ENCODE assay signal across 8 mouse cellular contexts in genomic region chr19:57161010-57161660, GRCm38 (mm10).
DNase-seq lines count a peak whose midpoint lies in the region; ATAC-seq lines count a peak whose summit lies in the region.

No protein-coding gene starts in this region.

- no peak overlapping the region for H3K4me3 ChIP-seq in midbrain, embryonic 14.5 days (replicated peaks; ENCODE audit: low read depth, low read length)
- no peak overlapping the region for H3K4me3 ChIP-seq in midbrain, embryonic 13.5 days (replicated peaks)

- no peak for ATAC-seq in midbrain, embryonic 14.5 days (ENCODE audit: low FRiP score, low TSS enrichment)
- no peak for ATAC-seq in midbrain, embryonic 13.5 days
- peak; percentile 79 for ATAC-seq in granulocyte monocyte progenitor cell, adult 5-6 weeks (replicated peaks; ENCODE audit: poor library complexity, severe bottlenecking)

- no peak overlapping the region for H3K9ac ChIP-seq in midbrain, embryonic 14.5 days (replicated peaks; ENCODE audit: low read length)
- H3K9ac ChIP-seq in midbrain, embryonic 13.5 days (replicated peaks) = no peak overlapping the region

- no peak overlapping the region for H3K27ac ChIP-seq in midbrain, embryonic 14.5 days (replicated peaks; ENCODE audit: low read depth, low read length)
- H3K27ac ChIP-seq in midbrain, embryonic 13.5 days = no peak overlapping the region

- H3K4me1 ChIP-seq in midbrain, embryonic 14.5 days (ENCODE audit: control insufficient read depth, insufficient read depth, low read length) = no peaks in the 10 kb centered on the region
- H3K4me1 ChIP-seq in midbrain, embryonic 13.5 days (replicated peaks) = 0 out of 2 replicates have a peak, but pooled peaks cover 4% of the 10 kb centered on the region

- DNase-seq in adrenal gland, adult 18-20 months (ENCODE audit: low spot score in 2 of 2) = peak; percentile 49 to 50
- DNase-seq in adrenal gland, postnatal 4 days (ENCODE audit: low spot score in 2 of 2) = no peak
- DNase-seq in midbrain, embryonic 14.5 days = peak; percentile 66
- DNase-seq in adrenal gland, postnatal 14 days = peak; percentile 70
- DNase-seq in layer of hippocampus, adult 9-11 months = peak; percentile 55
- DNase-seq in retina, postnatal 7 days (ENCODE audit: low read depth, low spot score) = peak; percentile 23

- H3K4me2 ChIP-seq in midbrain, embryonic 14.5 days (ENCODE audit: low read length) = no peak overlapping the region
- H3K4me2 ChIP-seq in midbrain, embryonic 13.5 days (replicated peaks) = no peak overlapping the region

- no peaks in the 10 kb centered on the region for H3K9me3 ChIP-seq in midbrain, embryonic 14.5 days (ENCODE audit: control insufficient read depth, low read length)
- no peaks in the 10 kb centered on the region for H3K9me3 ChIP-seq in midbrain, embryonic 13.5 days

- 67% methylated on average over 7 of the region's 7 CpGs for WGBS in midbrain, embryonic 14.5 days
- WGBS in midbrain, embryonic 13.5 days = 73% methylated on average over 7 of the region's 7 CpGs

- no peaks in the 10 kb centered on the region; the same call in 1 of the 2 replicates for H3K27me3 ChIP-seq in midbrain, embryonic 14.5 days (ENCODE audit: control insufficient read depth, insufficient read depth, low read length)
- H3K27me3 ChIP-seq in midbrain, embryonic 13.5 days = no peaks in the 10 kb centered on the region

- H3K36me3 ChIP-seq in midbrain, embryonic 14.5 days (ENCODE audit: control insufficient read depth, insufficient read depth, low read length) = no peaks in the 10 kb centered on the region
- no peaks in the 10 kb centered on the region for H3K36me3 ChIP-seq in midbrain, embryonic 13.5 days

Comparison
In these comparisons a context has a peak if more than half of its experiments do, and no peak if none do; other contexts are left out.
1. DNase-seq: peak in adrenal gland, adult 18-20 months (2 of 2), midbrain, embryonic 14.5 days (single experiment), adrenal gland, postnatal 14 days (single experiment), layer of hippocampus, adult 9-11 months (single experiment) and retina, postnatal 7 days (single experiment); none in adrenal gland, postnatal 4 days (0 of 2).